Mouse (Mus musculus) neural tube, embryonic 15.5 days (tissue): ENCODE results near the gene 2210016F16Rik. TPM values are rescaled to one million over a fixed set of nuclear protein-coding genes. Genes with fewer than 3 reads are reported as not detected.
A peak's percentile ranks its signal among the peaks of the same experiment; 100 is the strongest.

ENCODE experiments used
- ATAC-seq: fragments of 200-750 bp; cut with Nextera tagmentation; 2 replicates; pipeline ENCODE4 v1.8.0; 2017; ENCODE audit warnings: mild to moderate bottlenecking, moderate TSS enrichment, moderate library complexity; ENCODE audit not compliant: low FRiP score
- H3K27ac ChIP-seq: fragments of 300-500 bp; sonication (generic); replicated peaks from 2 replicates; pipeline ENCODE4 v1.5.1; 2015; ENCODE audit warnings: mild to moderate bottlenecking, inconsistent platforms
- H3K27me3 ChIP-seq: fragments of 300-500 bp; sonication (generic); replicated peaks from 2 replicates; pipeline ENCODE4 v1.6.1; 2015; ENCODE audit warnings: inconsistent platforms
- H3K36me3 ChIP-seq: fragments of 300-500 bp; sonication (generic); 2 replicates; pipeline ENCODE4 v1.6.1; 2015; ENCODE audit warnings: inconsistent platforms
- H3K4me1 ChIP-seq: fragments of 300-500 bp; sonication (generic); 2 replicates; pipeline ENCODE4 v1.6.1; 2015; ENCODE audit warnings: inconsistent platforms
- H3K4me2 ChIP-seq: fragments of 300-500 bp; sonication (generic); 2 replicates; pipeline ENCODE4 v1.6.1; 2015; ENCODE audit warnings: inconsistent platforms, mild to moderate bottlenecking, moderate library complexity
- H3K4me3 ChIP-seq: fragments of 300-500 bp; sonication (generic); replicated peaks from 2 replicates; pipeline ENCODE4 v1.5.1; 2015; ENCODE audit warnings: mild to moderate bottlenecking, inconsistent platforms
- H3K9ac ChIP-seq: fragments of 300-500 bp; sonication (generic); replicated peaks from 2 replicates; pipeline ENCODE4 v1.6.1; 2015; ENCODE audit warnings: mild to moderate bottlenecking, inconsistent platforms
- H3K9me3 ChIP-seq: fragments of 300-500 bp; sonication (generic); replicated peaks from 2 replicates; pipeline ENCODE4 v1.6.1; 2016; ENCODE audit warnings: inconsistent platforms
- WGBS: fragments of 180-500 bp; shearing (Covaris S2); methylation state at CpG from one replicate; pipeline ENCODE4 v1.1.7; 2015; ENCODE audit warnings: mixed read lengths; 5-methylcytosine and 5-hydroxymethylcytosine counted together
- microRNA counts: library from miRNA; unstranded; fragments of <30 nt; microRNA quantifications from one replicate; lab custom pipeline; 2016
- microRNA-seq: library from miRNA; unstranded; fragments of <30 nt; microRNA quantifications from one replicate; pipeline ENCODE4, GENCODE M21; 2017
- polyA plus RNA-seq: library from polyadenylated mRNA; unstranded; fragments of >200 nt; fragmentation: Nextera tagmentation; extraction: Ambion mirVana; gene quantifications from 2 replicates; pipeline ENCODE4 v1.2.1, GENCODE M21; 2015

2210016F16Rik gene
- polyA plus RNA-seq, 1 experiment from 2014 or later, result 23.4 TPM

GRCm38 (mm10) chr13:58337456-58337855 is 47.6 kb downstream of the 2210016F16Rik start:
- no peak overlapping the region for H3K27ac ChIP-seq
- H3K9ac ChIP-seq, result no peak overlapping the region
- no peaks in the 10 kb centered on the region for H3K27me3 ChIP-seq
- H3K4me3 ChIP-seq, result no peak overlapping the region
- WGBS, result 87% methylated on average over 12 of the region's 12 CpGs
- no peak for ATAC-seq
- no peak overlapping the region for H3K4me2 ChIP-seq
- H3K36me3 ChIP-seq, result no peaks in the 10 kb centered on the region
- H3K9me3 ChIP-seq, result no peaks in the 10 kb centered on the region
- no peaks in the 10 kb centered on the region for H3K4me1 ChIP-seq

- H3K9ac ChIP-seq, result no peak overlapping the region
- no peak overlapping the region for H3K4me2 ChIP-seq
- WGBS, result 85% methylated on average over 5 of the region's 5 CpGs
- H3K9me3 ChIP-seq, result no peaks in the 10 kb centered on the region
- H3K4me1 ChIP-seq, result no peaks in the 10 kb centered on the region
- ATAC-seq, result no peak
- H3K4me3 ChIP-seq, result no peak overlapping the region
- H3K36me3 ChIP-seq, result no peaks in the 10 kb centered on the region
- no peaks in the 10 kb centered on the region for H3K27me3 ChIP-seq
- H3K27ac ChIP-seq, result no peak overlapping the region
Measured at GRCm38 (mm10) chr13:58334116-58334515, 50.9 kb downstream of the 2210016F16Rik start.

MicroRNAs encoded within 50 kb of the gene (microRNA counts, 519-probe panel; counts per million panel counts)
- 3,103 counts per million, percentile 75 among the panel's probes with 10 or more counts for microRNA mmu-miR-7a (lab: Ali Mortazavi, UCI)

Small RNA genes within 50 kb of the gene (microRNA-seq; reads per million reads assigned to microRNA genes)
- 231 reads per million, percentile 65 among the genes with 10 or more reads in this experiment for gene Mir7-1

Other genes with a start within 250 kb of the 2210016F16Rik start
- 64.6 TPM in 2 replicates for gene Idnk, start 227.6 kb downstream of the 2210016F16Rik start, polyA plus RNA-seq
- 137 and 144 TPM in 2 replicates for gene Ubqln1, start 169.6 kb downstream of the 2210016F16Rik start, polyA plus RNA-seq
- gene Gkap1, start 109.5 kb downstream of the 2210016F16Rik start, polyA plus RNA-seq, result 24.2 and 37.1 TPM in 2 replicates
- gene Kif27, start 26.1 kb downstream of the 2210016F16Rik start, polyA plus RNA-seq, result 1.3 and 2.0 TPM in 2 replicates
- 23.9 and 25.2 TPM in 2 replicates for gene Rmi1, start 17.0 kb upstream of the 2210016F16Rik start, polyA plus RNA-seq
- gene Hnrnpk, start 18.1 kb upstream of the 2210016F16Rik start, polyA plus RNA-seq, result 1,138 and 1,207 TPM in 2 replicates
- 0.10 TPM in 1 of 2 replicates, not detected in the other for gene Slc28a3, start 225.7 kb upstream of the 2210016F16Rik start, polyA plus RNA-seq